Mouse (Mus musculus): ENCODE measurements at regions not wholly inside any gene's neighbourhood (a gene's known extent, or its start where the extent isn't known, plus 50 kb on each side); places are given as distances from the start of the nearest gene placed in this dataset.

DNA sequence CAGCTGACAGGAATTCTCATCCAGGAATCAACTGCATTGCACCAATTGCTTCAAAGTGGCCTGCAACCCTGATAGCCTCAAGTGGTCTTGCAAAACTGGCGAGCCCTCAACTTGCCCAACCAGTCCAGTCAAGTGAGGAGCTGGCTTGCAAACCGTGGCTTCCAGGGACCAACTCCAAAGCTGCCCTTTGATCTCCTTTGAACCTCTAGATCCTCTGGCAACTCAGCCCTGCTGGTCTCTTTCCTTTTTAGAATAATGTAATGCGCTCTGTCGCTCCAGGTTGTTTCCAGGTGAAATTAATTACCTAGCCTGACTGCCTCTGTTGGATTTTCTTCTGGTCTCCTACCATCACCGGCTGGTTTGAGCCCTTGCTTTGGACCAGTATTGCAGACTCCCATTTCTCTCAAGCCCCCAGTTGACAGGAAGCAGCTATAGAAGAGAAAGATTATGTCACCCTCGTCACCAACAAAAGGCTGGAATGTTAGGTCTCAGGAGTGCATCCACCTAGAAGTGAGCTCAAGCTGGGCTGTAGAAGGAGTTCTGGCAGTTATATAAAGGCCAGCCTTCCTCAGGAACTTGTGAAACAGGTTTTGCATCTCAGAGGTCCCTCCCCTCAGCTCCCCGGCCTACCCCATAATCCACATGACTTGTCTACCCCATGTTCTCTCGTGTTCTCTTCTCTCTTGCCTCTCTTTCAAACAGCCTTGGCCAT is 49.8 kb upstream of the Abcd3 start:
- DNase-seq (ENCODE audit: low spot score) = no peak
